Mouse (Mus musculus): Measurements from ENCODE around the gene Gm11758.
"Not testable (repeated sequence)": the region's sequence is repeated elsewhere in the genome, so short reads cannot be mapped to it uniquely, and the experiment has no call there.

GRCm38 (mm10) chr4:73920660-73921059, 44.6 kb upstream of the Gm11758 start, which contains the start of gene Gm11756:
- TF ChIP-seq CTCF (IDR thresholded peaks at IDR 0.05; ENCODE audit: borderline replicate concordance, insufficient read depth, low read depth, low read length); POLR2A (IDR thresholded peaks at IDR 0.05; ENCODE audit: borderline replicate concordance, insufficient read depth, low read length): not testable (repeated sequence)

Measured in cerebellum, adult 2 months (tissue).